Mouse (Mus musculus): ENCODE results near the gene Igdcc3. TPM values are rescaled to one million over a fixed set of nuclear protein-coding genes. Genes with fewer than 3 reads are reported as not detected.

Igdcc3 gene
- polyA plus RNA-seq, 1 experiment from 2014 or later = 4.8 TPM

- H3K27me3 ChIP-seq (replicated peaks; ENCODE audit: control insufficient read depth, insufficient read depth, low read length) = peaks cover 26% of the 10 kb centered on the region
- peak overlapping the region; percentile 14; the same call in 1 of the 2 replicates for H3K4me3 ChIP-seq (ENCODE audit: low read depth, low read length)
- H3K4me2 ChIP-seq = peak overlapping the region; percentile 54
- ATAC-seq (replicated peaks; ENCODE audit: low FRiP score) = no peak
- peak overlapping the region; percentile 48 for H3K9ac ChIP-seq (ENCODE audit: low read depth, low read length)
- no peaks in the 10 kb centered on the region for H3K9me3 ChIP-seq (ENCODE audit: control insufficient read depth, low read length)
- peaks cover 9% of the 10 kb centered on the region for H3K4me1 ChIP-seq (replicated peaks; ENCODE audit: control insufficient read depth, insufficient read depth, low read length)
- H3K36me3 ChIP-seq (ENCODE audit: control insufficient read depth, insufficient read depth, low read length) = no peaks in the 10 kb centered on the region
- no peak for DNase-seq (ENCODE audit: low spot score)
- WGBS = 15% methylated on average over 24 of the region's 24 CpGs
- peak overlapping the region; percentile 53 for H3K27ac ChIP-seq (ENCODE audit: low read depth, low read length)
These were observed 31.6 kb upstream of the Igdcc3 start for GRCm38 (mm10) chr9:65109132-65110072.

- Histone ChIP-seq H3K4me2 (no peak overlapping the region), H3K27ac (ENCODE audit: low read depth, low read length) (no peak overlapping the region), H3K9ac (ENCODE audit: low read depth, low read length) (no peak overlapping the region), H3K27me3 (replicated peaks; ENCODE audit: control insufficient read depth, insufficient read depth, low read length) (peaks cover 26% of the 10 kb centered on the region), H3K4me1 (replicated peaks; ENCODE audit: control insufficient read depth, insufficient read depth, low read length) (peaks cover 6% of the 10 kb centered on the region), H3K36me3 (ENCODE audit: control insufficient read depth, insufficient read depth, low read length) (no peaks in the 10 kb centered on the region), H3K4me3 (ENCODE audit: low read depth, low read length) (no peak overlapping the region), H3K9me3 (ENCODE audit: control insufficient read depth, low read length) (no peaks in the 10 kb centered on the region)
- ATAC-seq (replicated peaks; ENCODE audit: low FRiP score) (no peak), DNase-seq (ENCODE audit: low spot score) (no peak)
- WGBS = 80% methylated on average over 5 of the region's 5 CpGs
These were observed 29.3 kb upstream of the Igdcc3 start for GRCm38 (mm10) chr9:65111698-65112097.

GRCm38 (mm10) chr9:65113694-65114093, 27.3 kb upstream of the Igdcc3 start:
- Histone ChIP-seq H3K4me3 (ENCODE audit: low read depth, low read length) (no peak overlapping the region), H3K9me3 (ENCODE audit: control insufficient read depth, low read length) (no peaks in the 10 kb centered on the region)

GRCm38 (mm10) chr9:65115891-65116290, 25.1 kb upstream of the Igdcc3 start:
- Histone ChIP-seq H3K36me3 (ENCODE audit: control insufficient read depth, insufficient read depth, low read length) (0 out of 2 replicates have a peak, but pooled peaks cover 2% of the 10 kb centered on the region), H3K9ac (ENCODE audit: low read depth, low read length) (no peak overlapping the region), H3K4me1 (replicated peaks; ENCODE audit: control insufficient read depth, insufficient read depth, low read length) (no peaks in the 10 kb centered on the region), H3K4me3 (ENCODE audit: low read depth, low read length) (no peak overlapping the region), H3K9me3 (ENCODE audit: control insufficient read depth, low read length) (no peaks in the 10 kb centered on the region), H3K27me3 (replicated peaks; ENCODE audit: control insufficient read depth, insufficient read depth, low read length) (peaks cover 2% of the 10 kb centered on the region; the same call in 1 of the 2 replicates), H3K4me2 (no peak overlapping the region), H3K27ac (ENCODE audit: low read depth, low read length) (no peak overlapping the region)
- WGBS = 68% methylated on average over 2 of the region's 2 CpGs
- DNase-seq (ENCODE audit: low spot score) (no peak), ATAC-seq (replicated peaks; ENCODE audit: low FRiP score) (no peak)

More at GRCm38 (mm10) chr9:65113694-65114093, 27.3 kb upstream of the Igdcc3 start:
- Histone ChIP-seq H3K27me3 (replicated peaks; ENCODE audit: control insufficient read depth, insufficient read depth, low read length) (peaks cover 16% of the 10 kb centered on the region), H3K36me3 (ENCODE audit: control insufficient read depth, insufficient read depth, low read length) (0 out of 2 replicates have a peak, but pooled peaks cover 2% of the 10 kb centered on the region), H3K9ac (ENCODE audit: low read depth, low read length) (no peak overlapping the region), H3K4me2 (no peak overlapping the region), H3K27ac (ENCODE audit: low read depth, low read length) (no peak overlapping the region), H3K4me1 (replicated peaks; ENCODE audit: control insufficient read depth, insufficient read depth, low read length) (peaks cover 6% of the 10 kb centered on the region)
- WGBS = 69% methylated on average over 2 of the region's 2 CpGs
- ATAC-seq (replicated peaks; ENCODE audit: low FRiP score) (no peak), DNase-seq (ENCODE audit: low spot score) (no peak)

GRCm38 (mm10) chr9:65117516-65117915, 23.5 kb upstream of the Igdcc3 start:
- no peak overlapping the region for H3K9ac ChIP-seq (ENCODE audit: low read depth, low read length)
- no peak overlapping the region for H3K27ac ChIP-seq (ENCODE audit: low read depth, low read length)
- H3K4me2 ChIP-seq = no peak overlapping the region
- H3K4me3 ChIP-seq (ENCODE audit: low read depth, low read length) = no peak overlapping the region
- WGBS = 64% methylated on average over 2 of the region's 2 CpGs
- H3K27me3 ChIP-seq (replicated peaks; ENCODE audit: control insufficient read depth, insufficient read depth, low read length) = peaks cover 12% of the 10 kb centered on the region
- 0 out of 2 replicates have a peak, but pooled peaks cover 2% of the 10 kb centered on the region for H3K36me3 ChIP-seq (ENCODE audit: control insufficient read depth, insufficient read depth, low read length)
- H3K9me3 ChIP-seq (ENCODE audit: control insufficient read depth, low read length) = no peaks in the 10 kb centered on the region
- H3K4me1 ChIP-seq (replicated peaks; ENCODE audit: control insufficient read depth, insufficient read depth, low read length) = no peaks in the 10 kb centered on the region; the same call in 1 of the 2 replicates
- ATAC-seq (replicated peaks; ENCODE audit: low FRiP score) (no peak), DNase-seq (ENCODE audit: low spot score) (no peak)

GRCm38 (mm10) chr9:65120935-65121334, 20.1 kb upstream of the Igdcc3 start:
- no peaks in the 10 kb centered on the region for H3K9me3 ChIP-seq (ENCODE audit: control insufficient read depth, low read length)
- H3K4me2 ChIP-seq = no peak overlapping the region
- no peak overlapping the region for H3K27ac ChIP-seq (ENCODE audit: low read depth, low read length)
- ATAC-seq (replicated peaks; ENCODE audit: low FRiP score) (peak; percentile 65), DNase-seq (ENCODE audit: low spot score) (peak; percentile 53)
- WGBS = 9% methylated on average over 3 of the region's 3 CpGs
- peaks cover 39% of the 10 kb centered on the region for H3K27me3 ChIP-seq (replicated peaks; ENCODE audit: control insufficient read depth, insufficient read depth, low read length)
- H3K36me3 ChIP-seq (ENCODE audit: control insufficient read depth, insufficient read depth, low read length) = 0 out of 2 replicates have a peak, but pooled peaks cover 2% of the 10 kb centered on the region
- H3K9ac ChIP-seq (ENCODE audit: low read depth, low read length) = no peak overlapping the region
- no peaks in the 10 kb centered on the region; the same call in none of the 2 replicates for H3K4me1 ChIP-seq (replicated peaks; ENCODE audit: control insufficient read depth, insufficient read depth, low read length)
- no peak overlapping the region for H3K4me3 ChIP-seq (ENCODE audit: low read depth, low read length)

- no peaks in the 10 kb centered on the region; the same call in none of the 2 replicates for H3K4me1 ChIP-seq (replicated peaks; ENCODE audit: control insufficient read depth, insufficient read depth, low read length)
- no peak overlapping the region for H3K9ac ChIP-seq (ENCODE audit: low read depth, low read length)
- no peak overlapping the region for H3K4me2 ChIP-seq
- WGBS = 10% methylated on average over 18 of the region's 18 CpGs
- H3K4me3 ChIP-seq (ENCODE audit: low read depth, low read length) = no peak overlapping the region
- no peak overlapping the region for H3K27ac ChIP-seq (ENCODE audit: low read depth, low read length)
- ATAC-seq (replicated peaks; ENCODE audit: low FRiP score) (no peak), DNase-seq (ENCODE audit: low spot score) (no peak)
- H3K36me3 ChIP-seq (ENCODE audit: control insufficient read depth, insufficient read depth, low read length) = peaks cover 4% of the 10 kb centered on the region; the same call in 1 of the 2 replicates
- H3K27me3 ChIP-seq (replicated peaks; ENCODE audit: control insufficient read depth, insufficient read depth, low read length) = peaks cover 39% of the 10 kb centered on the region
- H3K9me3 ChIP-seq (ENCODE audit: control insufficient read depth, low read length) = no peaks in the 10 kb centered on the region
These were observed 18.4 kb upstream of the Igdcc3 start for GRCm38 (mm10) chr9:65122545-65122944.

- DNase-seq (ENCODE audit: low spot score) (peak; percentile 72), ATAC-seq (replicated peaks; ENCODE audit: low FRiP score) (0 out of 2 replicates have a peak, but pooled peaks have one; percentile 29)
- H3K9ac ChIP-seq (ENCODE audit: low read depth, low read length) = no peak overlapping the region
These were observed 17.3 kb upstream of the Igdcc3 start for GRCm38 (mm10) chr9:65123552-65124168.

More at GRCm38 (mm10) chr9:65123552-65124168, 17.3 kb upstream of the Igdcc3 start:
- Histone ChIP-seq H3K27ac (ENCODE audit: low read depth, low read length) (no peak overlapping the region), H3K4me2 (peak overlapping the region; percentile 70), H3K36me3 (ENCODE audit: control insufficient read depth, insufficient read depth, low read length) (peaks cover 2% of the 10 kb centered on the region; the same call in 1 of the 2 replicates), H3K9me3 (ENCODE audit: control insufficient read depth, low read length) (no peaks in the 10 kb centered on the region), H3K27me3 (replicated peaks; ENCODE audit: control insufficient read depth, insufficient read depth, low read length) (peaks cover 39% of the 10 kb centered on the region), H3K4me1 (replicated peaks; ENCODE audit: control insufficient read depth, insufficient read depth, low read length) (peaks cover 2% of the 10 kb centered on the region), H3K4me3 (ENCODE audit: low read depth, low read length) (peak overlapping the region; percentile 30)
- WGBS = 3% methylated on average over 45 of the region's 48 CpGs
